In genomic region chr11:58013100-58013499, GRCm38 (mm10) we compare ENCODE assay signal across 21 mouse cellular contexts. TPM values are rescaled to one million over a fixed set of nuclear protein-coding genes. Genes with fewer than 3 reads are reported as not detected.
A peak's percentile ranks its signal among the peaks of the same experiment; 100 is the strongest.
DNase-seq lines count a peak whose midpoint lies in the region; ATAC-seq and TF ChIP-seq lines count a peak whose summit lies in the region.
"Had no signal": no experiment of that assay in that cellular context is flagged by ENCODE, and none has a peak within 500 bp of the region (broad histone marks: within the 10 kb centered on the region; RNA-seq: fewer than 3 reads in every experiment).

No protein-coding gene starts in this region.

- no peak overlapping the region for H3K9ac ChIP-seq in heart, embryonic 12.5 days
- H3K9ac ChIP-seq: embryonic facial prominence, embryonic 13.5 days; forebrain, embryonic 12.5 days; heart, embryonic 15.5 days; hindbrain, embryonic 14.5 days had no signal

- H3K27me3 ChIP-seq in heart, embryonic 12.5 days (replicated peaks), result no peaks in the 10 kb centered on the region
- no peaks in the 10 kb centered on the region for H3K27me3 ChIP-seq in E14TG2a.4 (ENCODE audit: insufficient read depth, low read length)
- H3K27me3 ChIP-seq: embryonic facial prominence, embryonic 13.5 days; forebrain, embryonic 12.5 days; heart, embryonic 15.5 days; Patski had no signal

- no peaks in the 10 kb centered on the region for H3K36me3 ChIP-seq in heart, embryonic 12.5 days
- peaks cover 21% of the 10 kb centered on the region; the same call in 1 of the 2 replicates for H3K36me3 ChIP-seq in E14TG2a.4 (ENCODE audit: insufficient read depth, low read length)
- H3K36me3 ChIP-seq: embryonic facial prominence, embryonic 13.5 days; forebrain, embryonic 12.5 days; heart, embryonic 10.5 days; heart, embryonic 15.5 days; hindbrain, embryonic 10.5 days had no signal

- peaks cover 56% of the 10 kb centered on the region for H3K4me1 ChIP-seq in heart, embryonic 12.5 days (replicated peaks)
- H3K4me1 ChIP-seq in E14TG2a.4 (replicated peaks; ENCODE audit: low read depth, low read length), result peaks cover 78% of the 10 kb centered on the region

- no peaks in the 10 kb centered on the region for H3K9me3 ChIP-seq in heart, embryonic 12.5 days (replicated peaks)
- no peaks in the 10 kb centered on the region for H3K9me3 ChIP-seq in E14TG2a.4 (ENCODE audit: low read length)
- H3K9me3 ChIP-seq: embryonic facial prominence, embryonic 13.5 days; forebrain, embryonic 12.5 days; heart, embryonic 10.5 days; heart, embryonic 15.5 days; hindbrain, embryonic 10.5 days had no signal

- H3K4me2 ChIP-seq in heart, embryonic 12.5 days, result 0 out of 2 replicates have a peak overlapping the region, but pooled peaks have one; percentile 6
- H3K4me2 ChIP-seq: embryonic facial prominence, embryonic 13.5 days; forebrain, embryonic 12.5 days; heart, embryonic 15.5 days; hindbrain, embryonic 14.5 days had no signal

- no peak for DNase-seq in heart, postnatal 4 days
- peak; percentile 55 for DNase-seq in induced T-regulatory cell, adult 2 months (ENCODE audit: low read depth)
- no peak for DNase-seq in embryo, embryonic 10 days (ENCODE audit: low spot score)
- DNase-seq in gastrocnemius, adult 8-10 months (ENCODE audit: low spot score in 2 of 2), result no peak
- DNase-seq: adrenal gland, postnatal 14 days; cerebellum, adult 11-12 months; cerebellum, postnatal 14 days; gastrocnemius, postnatal 36 days; heart, postnatal 14 days had no signal

- no peak for TF ChIP-seq CTCF in E14TG2a.4 (conservative IDR thresholded peaks at IDR 0.05; ENCODE audit: low read length)

- no peak for ATAC-seq in heart, embryonic 12.5 days (ENCODE audit: insufficient number of reproducible peaks, low FRiP score)
- ATAC-seq: activated CD4-positive, CD25-positive, alpha-beta regulatory T cell, adult 4 months; forebrain, embryonic 16.5 days; intestine, embryonic 16.5 days; Patski had no signal

- H3K4me3 ChIP-seq in heart, embryonic 12.5 days, result no peak overlapping the region
- 0 out of 2 replicates have a peak overlapping the region, but pooled peaks have one; percentile 10 for H3K4me3 ChIP-seq in E14TG2a.4 (replicated peaks; ENCODE audit: low read length)
- H3K4me3 ChIP-seq: embryonic facial prominence, embryonic 13.5 days; forebrain, embryonic 12.5 days; heart, embryonic 10.5 days; heart, embryonic 15.5 days; hindbrain, embryonic 10.5 days had no signal

- H3K27ac ChIP-seq in heart, embryonic 12.5 days (ENCODE audit: poor library complexity, severe bottlenecking), result no peak overlapping the region
- H3K27ac ChIP-seq: embryonic facial prominence, embryonic 13.5 days; forebrain, embryonic 12.5 days; heart, embryonic 10.5 days; heart, embryonic 15.5 days; hindbrain, embryonic 10.5 days; hindbrain, embryonic 14.5 days had no signal

RNA-seq across cellular contexts. Expression of gene Larp1, which starts 4.2 kb away (rescaled TPM):
- polyA plus RNA-seq in heart, embryonic 12.5 days (2016; fragmentation: Nextera tagmentation; extraction: Ambion mirVana), result 17.5 and 18.3 TPM in 2 replicates
- total RNA-seq in heart, postnatal 4 days (2021), result 10 to 100 TPM; 69.6 to 69.9 TPM
- total RNA-seq in gastrocnemius, adult 8-10 months (2022), result 100 to 1,000 TPM in 3 of 4 experiments, 10 to 100 TPM in 1; 98.4 to 121 (median 107) TPM
